Mouse (Mus musculus): ENCODE data around the gene Rxrb. TPM values are rescaled to one million over a fixed set of nuclear protein-coding genes. Genes with fewer than 3 reads are reported as not detected.

Gene Rxrb
- total RNA-seq, 2 experiments from 2014 or later: 81.9 to 87.8 TPM

DNA sequence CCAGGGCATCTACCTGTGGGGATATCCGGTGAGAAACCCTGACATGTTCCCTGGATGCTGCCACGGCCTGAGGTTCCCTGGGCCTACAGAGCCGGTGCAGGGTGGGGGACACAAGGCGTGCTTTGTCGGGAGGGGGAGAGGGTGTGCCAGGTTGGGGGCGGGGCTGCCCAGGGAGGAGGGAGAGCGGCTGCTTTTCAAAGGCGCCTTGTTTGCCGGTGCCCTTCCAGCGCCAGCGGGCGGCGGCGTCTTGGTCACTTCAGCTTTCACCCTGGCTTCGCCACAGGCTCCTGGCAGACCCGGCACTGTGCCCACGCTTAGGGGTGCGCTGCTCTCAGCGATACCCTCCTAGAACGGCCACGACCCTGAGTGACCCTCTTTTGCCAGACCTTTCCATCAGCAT lies 6.8 kb downstream of the Rxrb start:
- DNase-seq (ENCODE audit: low spot score in 2 of 2): no peak
- intact Hi-C loops (cut with DNase I): loop anchor here (10.0 kb wide), 1 partner anchor 556 kb away; the partner anchor contains the start of genes Ager and Pbx2

DNA sequence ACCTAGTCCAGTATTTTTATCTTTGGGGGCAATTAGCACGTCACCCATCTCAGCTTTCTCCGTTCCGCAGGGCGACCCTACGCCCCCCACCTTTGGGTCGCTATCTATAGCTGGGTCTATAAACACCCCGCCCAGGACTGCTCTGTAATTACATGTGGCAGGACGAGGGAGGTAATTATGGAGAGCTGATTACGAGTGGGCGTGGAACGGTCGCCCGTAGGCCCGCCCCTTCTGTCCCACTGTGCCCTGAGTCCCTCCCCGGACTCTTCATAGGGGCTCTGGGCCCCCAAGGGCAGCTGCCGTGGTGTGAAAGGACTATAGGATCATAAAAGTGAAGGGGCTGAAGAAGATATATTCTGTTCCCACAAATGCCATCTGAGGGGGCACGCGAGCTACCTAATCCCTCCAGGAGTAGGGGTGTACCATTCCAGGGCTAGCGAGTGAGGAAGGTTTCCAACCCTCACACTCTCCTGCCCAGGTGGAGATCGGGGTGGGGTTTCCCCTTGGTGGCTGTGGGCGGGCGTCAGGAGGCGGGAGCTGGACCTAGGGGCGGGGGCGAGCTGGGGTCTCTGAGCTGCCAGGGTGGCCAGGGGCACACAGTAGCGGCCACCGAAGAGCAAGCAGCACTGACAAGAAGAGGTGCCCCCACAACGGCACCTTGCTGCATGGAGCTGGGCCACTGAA lies 7.4 kb downstream of the Rxrb start, which contains the start of gene Col11a2:
Col11a2 (plus strand) TSS at position 560 of the 684 bp plus-strand sequence.
- no peak for DNase-seq (ENCODE audit: low spot score in 2 of 2)
- intact Hi-C loops (cut with DNase I): loop anchor here (10.0 kb wide), 1 partner anchor 556 kb away; the partner anchor contains the start of genes Ager and Pbx2

DNA sequence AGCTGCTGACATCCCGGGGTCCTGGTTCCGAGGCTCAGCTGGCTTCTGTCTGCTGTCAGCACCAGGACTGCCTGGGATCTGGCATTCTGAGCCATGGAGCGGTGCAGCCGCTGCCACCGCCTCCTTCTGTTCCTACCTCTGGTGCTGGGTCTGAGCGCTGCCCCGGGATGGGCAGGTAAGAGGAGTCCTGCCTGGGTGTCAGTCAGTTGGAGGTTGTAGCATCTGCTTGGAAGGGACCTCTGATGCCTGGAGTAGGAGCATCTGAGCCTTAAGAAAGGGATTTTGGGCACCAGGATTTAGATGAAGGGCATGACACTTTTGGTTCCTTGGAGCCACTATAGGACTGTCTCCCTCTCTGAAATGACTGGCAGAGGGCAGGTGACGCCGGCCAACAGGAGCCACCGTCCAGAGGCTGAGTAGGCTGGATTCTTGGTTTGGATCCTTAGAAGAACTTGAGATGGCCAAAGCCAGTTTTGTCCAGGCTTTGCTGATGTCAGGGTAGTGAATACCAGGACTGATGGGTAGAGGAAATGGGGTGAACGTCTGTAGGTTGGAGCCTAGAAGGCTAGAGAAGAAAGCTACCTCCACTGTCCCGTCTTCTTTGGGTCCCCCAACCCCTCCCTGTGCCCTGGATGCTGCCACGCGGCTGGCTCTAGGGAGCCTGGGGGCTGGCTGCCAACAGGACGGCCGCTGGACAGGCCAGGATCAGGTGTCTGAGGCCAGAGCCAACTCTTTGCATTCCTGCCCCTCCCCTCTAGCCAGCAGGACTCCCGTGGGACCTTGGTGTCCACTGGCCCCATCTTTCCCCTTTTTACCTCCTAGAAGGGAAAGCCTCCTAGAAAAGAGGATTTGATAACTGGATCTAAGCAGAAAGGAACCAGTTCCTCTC lies 8.2 kb downstream of the Rxrb start:
- DNase-seq (ENCODE audit: low spot score in 2 of 2): no peak
- intact Hi-C loops (cut with DNase I): loop anchor here (10.0 kb wide), 1 partner anchor 555 kb away; the partner anchor contains the start of genes Ager and Pbx2

DNA sequence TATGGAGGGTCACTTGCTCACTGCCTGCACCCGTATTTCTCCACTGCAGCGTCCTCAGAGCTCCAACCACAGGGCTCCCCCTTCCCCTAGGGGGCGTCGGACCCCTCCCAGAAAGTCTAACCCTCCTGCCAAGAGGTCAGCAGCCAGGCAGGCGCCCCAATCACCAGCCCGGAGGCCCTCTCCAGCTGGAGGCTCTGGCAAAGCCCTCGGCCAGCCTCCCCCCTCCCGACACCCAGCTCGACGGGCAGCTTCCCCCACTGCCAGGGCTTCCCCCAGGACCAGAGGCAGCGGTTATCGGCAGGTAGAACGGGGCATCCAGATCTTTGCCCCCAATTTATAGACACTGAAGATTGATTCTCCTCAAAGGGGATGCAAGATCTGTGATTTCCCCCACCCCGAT lies 14.3 kb downstream of the Rxrb start:
- intact Hi-C loops (cut with DNase I): no loop called here
- no peak for DNase-seq (ENCODE audit: low spot score in 2 of 2)

- DNase-seq (ENCODE audit: low spot score in 2 of 2): no peak
- intact Hi-C loops (cut with DNase I): no loop called here
These were observed 15.9 kb downstream of the Rxrb start for GRCm38 (mm10) chr17:34047404-34048050.

DNA sequence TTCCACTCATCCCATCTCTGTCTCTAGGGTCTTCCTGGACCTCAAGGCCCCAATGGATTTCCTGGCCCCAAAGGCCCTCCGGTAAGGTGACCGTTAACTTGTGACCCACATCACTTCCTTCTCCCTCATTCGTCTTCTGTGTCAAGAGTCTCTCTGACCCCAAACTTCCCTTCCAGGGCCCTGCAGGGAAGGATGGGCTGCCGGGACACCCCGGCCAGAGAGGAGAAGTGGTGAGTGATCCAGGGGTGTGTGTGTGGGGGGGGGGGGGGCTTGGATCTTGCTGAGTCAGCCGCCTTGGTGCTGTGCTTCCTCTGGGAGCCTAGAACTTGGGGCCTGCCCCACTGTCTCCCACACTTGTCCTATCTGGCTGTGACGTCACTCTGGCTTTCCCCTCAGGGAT lies 25.6 kb downstream of the Rxrb start:
- intact Hi-C loops (cut with DNase I): no loop called here
- no peak for DNase-seq (ENCODE audit: low spot score in 2 of 2)

DNA sequence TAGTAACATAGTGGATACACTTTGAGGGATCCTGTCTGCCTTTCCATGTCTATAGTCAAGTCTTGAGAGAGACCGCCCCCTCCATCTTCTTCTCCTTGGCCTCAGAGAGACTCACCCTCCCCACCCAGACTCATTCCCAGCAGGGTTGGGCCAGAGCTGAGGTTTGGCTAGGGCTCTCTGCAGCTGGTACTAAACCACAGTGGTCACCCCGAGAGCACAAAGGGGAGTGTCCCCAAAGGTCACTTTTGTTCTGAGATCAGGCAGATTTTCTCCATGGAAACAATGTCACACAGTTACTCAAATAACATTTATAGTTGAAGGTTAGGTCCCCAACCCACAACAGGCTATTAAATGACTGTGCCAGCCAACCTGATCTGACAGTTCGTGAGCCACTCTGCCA lies 37.3 kb downstream of the Rxrb start:
- DNase-seq (ENCODE audit: low spot score in 2 of 2): no peak
- intact Hi-C loops (cut with DNase I): no loop called here

- DNase-seq (ENCODE audit: low spot score in 2 of 2): no peak
- intact Hi-C loops (cut with DNase I): no loop called here
These were observed 40.5 kb downstream of the Rxrb start for GRCm38 (mm10) chr17:34072091-34072490.

DNA sequence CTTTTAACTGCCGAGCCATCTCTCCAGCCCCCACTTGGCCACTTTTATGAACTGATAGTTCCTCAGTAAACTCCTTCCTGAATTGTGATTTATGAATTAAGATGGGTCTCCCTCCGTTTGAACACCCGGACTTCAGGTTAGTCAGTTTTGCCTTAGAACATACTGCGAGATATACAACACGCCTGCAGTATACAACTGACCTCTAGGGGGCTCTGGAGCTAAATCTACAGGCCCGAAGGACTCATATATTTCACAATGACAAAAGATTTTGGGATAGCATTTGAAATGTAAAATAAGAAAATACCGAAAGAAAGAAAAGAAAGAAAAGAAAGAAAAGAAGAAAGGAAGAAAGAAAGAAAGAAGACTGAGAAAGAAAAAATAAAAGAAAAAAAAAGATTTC lies 43.7 kb downstream of the Rxrb start:
- peak; percentile 32 to 53 for DNase-seq (ENCODE audit: low spot score in 2 of 2)
- intact Hi-C loops (cut with DNase I): loop anchor here (5.0 kb wide), 1 partner anchor 92 kb away; no protein-coding TSS in a partner anchor

- peak; percentile 16 to 43 for DNase-seq (ENCODE audit: low spot score in 2 of 2)
- intact Hi-C loops (cut with DNase I): loop anchor here (5.0 kb wide), 1 partner anchor 90 kb away; no protein-coding TSS in a partner anchor
These were observed 45.9 kb downstream of the Rxrb start for GRCm38 (mm10) chr17:34077549-34077948.

DNA sequence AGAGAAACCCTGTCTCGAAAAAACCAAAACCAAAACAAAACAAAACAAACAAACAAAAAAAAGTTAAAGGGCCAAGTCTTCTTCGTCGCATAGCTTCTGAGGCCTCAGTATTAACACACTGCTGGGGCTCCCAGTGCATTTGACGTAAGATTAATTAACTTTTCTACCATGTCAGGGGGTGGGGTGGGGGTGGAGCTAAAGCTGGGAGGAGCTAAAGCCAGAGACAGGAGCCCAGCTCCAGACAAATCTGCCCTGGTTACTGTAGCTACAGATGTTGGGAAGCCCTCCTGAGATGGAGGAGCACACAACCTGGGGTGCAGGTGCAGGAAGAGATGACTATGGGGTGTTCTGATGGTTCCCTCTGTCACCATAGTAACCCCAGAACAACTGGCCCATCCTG lies 46.5 kb downstream of the Rxrb start:
- intact Hi-C loops (cut with DNase I): loop anchor here (5.0 kb wide), 1 partner anchor 89 kb away; no protein-coding TSS in a partner anchor
- DNase-seq (ENCODE audit: low spot score in 2 of 2): no peak

DNA sequence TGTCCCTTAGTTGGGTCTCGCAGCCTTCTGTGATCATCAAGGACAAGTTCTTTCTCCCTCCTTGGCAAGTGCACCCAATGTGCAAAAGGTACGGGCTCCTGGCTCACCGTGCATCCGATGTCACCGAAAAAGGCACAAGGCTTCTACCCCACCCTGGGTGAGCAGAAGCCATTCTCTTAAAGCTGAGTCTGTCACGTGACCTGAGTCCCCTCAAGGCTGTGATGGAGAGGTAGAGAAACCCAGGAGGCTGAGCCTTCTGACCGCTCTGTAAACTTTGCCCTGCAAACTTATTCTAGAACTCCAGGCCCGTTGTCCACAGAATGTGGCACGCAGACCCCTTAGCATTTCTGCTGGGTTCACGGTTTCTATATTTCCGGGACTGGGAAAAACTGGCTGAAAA lies 47.4 kb downstream of the Rxrb start:
- intact Hi-C loops (cut with DNase I): loop anchor here (5.0 kb wide), 1 partner anchor 88 kb away; no protein-coding TSS in a partner anchor

DNA sequence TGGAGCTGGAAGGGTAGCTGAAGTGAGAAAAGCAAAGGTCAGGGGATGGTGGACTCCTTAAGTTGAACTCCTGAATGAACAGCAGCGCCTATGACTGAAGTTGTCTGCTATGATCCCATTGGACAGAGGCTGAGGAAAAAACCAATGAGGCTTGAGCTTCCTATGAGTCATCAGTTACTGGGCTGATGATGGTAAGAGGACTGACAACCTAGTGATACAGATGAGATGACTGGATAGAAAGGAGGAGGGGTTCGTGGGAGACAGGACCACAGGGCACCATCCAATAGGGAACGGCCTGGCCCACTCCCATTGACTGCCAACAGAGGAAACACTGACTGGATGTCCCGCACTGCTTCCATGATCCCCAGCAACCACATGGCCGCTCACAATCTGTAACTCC lies 48.0 kb downstream of the Rxrb start:
- peak in 1 of 2 experiments; percentile 13 for DNase-seq (ENCODE audit: low spot score in 2 of 2)
- intact Hi-C loops (cut with DNase I): loop anchor here (5.0 kb wide), 1 partner anchor 88 kb away; no protein-coding TSS in a partner anchor

More for the DNA sequence above, 47.4 kb downstream of the Rxrb start:
- no peak for DNase-seq (ENCODE audit: low spot score in 2 of 2)

GRCm38 (mm10) chr17:34083104-34083503 lies 51.5 kb downstream of the Rxrb start:
- intact Hi-C loops (cut with DNase I): no loop called here
- no peak for DNase-seq (ENCODE audit: low spot score in 2 of 2)

DNA sequence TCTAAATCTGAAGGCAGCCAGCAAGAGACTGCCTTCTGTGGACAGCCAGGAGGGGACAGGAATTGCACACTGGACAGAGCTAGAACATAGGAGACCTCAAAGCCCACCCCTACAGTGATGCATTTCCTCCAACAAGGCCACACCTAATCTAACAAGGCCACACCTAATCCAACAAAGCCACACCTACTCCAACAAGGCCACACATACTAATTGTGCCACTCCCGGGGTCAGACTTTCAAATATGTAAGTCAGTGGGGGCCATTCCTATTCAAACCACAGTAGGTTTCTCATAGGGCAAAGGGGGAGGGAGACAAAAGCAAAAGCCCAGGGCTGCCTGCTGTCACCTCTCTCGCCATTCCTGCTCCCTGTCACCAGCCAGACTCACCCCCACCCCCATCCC lies 55.8 kb downstream of the Rxrb start:
- no peak for DNase-seq (ENCODE audit: low spot score in 2 of 2)
- intact Hi-C loops (cut with DNase I): no loop called here

Small RNA genes within 50 kb of the gene (microRNA-seq; reads per million reads assigned to microRNA genes)
- gene Mir219a-1 (not detected), gene Mir219c (not detected)

Other genes starting within 250 kb of the Rxrb start
- gene Angptl4, start 250.0 kb upstream of the Rxrb start, total RNA-seq (2021): 1 to 10 TPM; 3.3 to 4.8 TPM
- gene Kank3, start 221.3 kb upstream of the Rxrb start, total RNA-seq (2021): 10 to 100 TPM; 27.0 to 44.8 TPM
- gene Rps28, start 207.2 kb upstream of the Rxrb start, total RNA-seq (2021): 100 to 1,000 TPM; 651 to 708 TPM
- 100 to 1,000 TPM; 212 to 213 TPM for gene Ndufa7, start 207.2 kb upstream of the Rxrb start, total RNA-seq (2021)
- 10 to 100 TPM; 24.8 to 27.5 TPM for gene Cd320, start 188.7 kb upstream of the Rxrb start, total RNA-seq (2021)
- not detected for gene Gm7029, start 158.0 kb upstream of the Rxrb start, total RNA-seq (2021)
- gene Kifc1, start 141.2 kb upstream of the Rxrb start, total RNA-seq (2021): 1 to 10 TPM; 2.4 to 3.1 TPM
- gene Platr17, start 126.7 kb upstream of the Rxrb start, total RNA-seq (2021): under 1 TPM; 0.70 to 0.96 TPM
- gene Daxx, start 122.4 kb upstream of the Rxrb start, total RNA-seq (2021): 10 to 100 TPM; 29.9 to 32.9 TPM
- 10 to 100 TPM; 35.0 to 38.3 TPM for gene Tapbp, start 115.9 kb upstream of the Rxrb start, total RNA-seq (2021)
- gene Zbtb22, start 115.9 kb upstream of the Rxrb start, total RNA-seq (2021): 10 to 100 TPM; 29.4 to 40.1 TPM
- 10 to 100 TPM; 46.9 to 71.0 TPM for gene Rgl2, start 102.3 kb upstream of the Rxrb start, total RNA-seq (2021)
- gene Pfdn6, start 91.5 kb upstream of the Rxrb start, total RNA-seq (2021): 10 to 100 TPM; 96.1 to 98.3 TPM
- 10 to 100 TPM; 12.6 to 15.0 TPM for gene Wdr46, start 91.2 kb upstream of the Rxrb start, total RNA-seq (2021)
- gene B3galt4, start 80.3 kb upstream of the Rxrb start, total RNA-seq (2021): 1 to 10 TPM; 5.5 to 6.7 TPM
- gene Vps52, start 76.0 kb upstream of the Rxrb start, total RNA-seq (2021): 10 to 100 TPM; 84.5 to 87.0 TPM
- 100 to 1,000 TPM; 291 to 302 TPM for gene Rps18, start 75.8 kb upstream of the Rxrb start, total RNA-seq (2021)
- 10 to 100 TPM; 17.2 to 19.3 TPM for gene H2-K1, start 31.5 kb upstream of the Rxrb start, total RNA-seq (2021)
- gene Ring1, start 7.1 kb upstream of the Rxrb start, total RNA-seq (2021): 10 to 100 TPM; 33.5 to 35.9 TPM
- 10 to 100 TPM; 35.7 to 36.6 TPM for gene H2-Ke6, start 3.8 kb upstream of the Rxrb start, total RNA-seq (2021)
- 100 to 1,000 TPM; 101 to 105 TPM for gene Slc39a7, start 130 bp upstream of the Rxrb start, total RNA-seq (2021)
- gene Col11a2, start 7.6 kb downstream of the Rxrb start, total RNA-seq (2021): 10 to 100 TPM; 15.1 to 16.3 TPM
- under 1 TPM in 1 of 2 experiments, not detected in 1; 0.79 TPM for gene H2-Oa, start 60.5 kb downstream of the Rxrb start, total RNA-seq (2021)
- 10 to 100 TPM; 26.1 to 28.5 TPM for gene H2-DMa, start 87.7 kb downstream of the Rxrb start, total RNA-seq (2021)
- 100 to 1,000 TPM; 183 to 189 TPM for gene Brd2, start 90.8 kb downstream of the Rxrb start, total RNA-seq (2021)
- gene H2-DMb2, start 111.5 kb downstream of the Rxrb start, total RNA-seq (2021): under 1 TPM; 0.59 to 0.93 TPM
- gene H2-DMb1, start 121.3 kb downstream of the Rxrb start, total RNA-seq (2021): 1 to 10 TPM in 1 of 2 experiments, under 1 TPM in 1; 0.94 to 1.1 TPM
- 1 to 10 TPM; 1.9 to 2.0 TPM for gene Tap1, start 155.7 kb downstream of the Rxrb start, total RNA-seq (2021)
- 1 to 10 TPM in 1 of 2 experiments, under 1 TPM in 1; 0.77 to 1.1 TPM for gene Psmb9, start 156.0 kb downstream of the Rxrb start, total RNA-seq (2021)
- 1 to 10 TPM; 2.1 to 3.4 TPM for gene Psmb8, start 165.9 kb downstream of the Rxrb start, total RNA-seq (2021)
- gene Tap2, start 171.7 kb downstream of the Rxrb start, total RNA-seq (2021): 1 to 10 TPM; 6.6 to 7.7 TPM
- gene H2-Ob, start 207.1 kb downstream of the Rxrb start, total RNA-seq (2021): not detected
- gene H2-Ab1, start 225.9 kb downstream of the Rxrb start, total RNA-seq (2021): 1 to 10 TPM; 1.9 to 2.5 TPM

Measured in left cerebral cortex, postnatal 36 days (tissue).